Comparison of ENCODE assay signal across 20 mouse cellular contexts in genomic region chr6:121048696-121049095, GRCm38 (mm10).
DNase-seq lines count a peak whose midpoint lies in the region; ATAC-seq and TF ChIP-seq lines count a peak whose summit lies in the region.
"Had no signal": no experiment of that assay in that cellular context is flagged by ENCODE, and none has a peak within 500 bp of the region (broad histone marks: within the 10 kb centered on the region; RNA-seq: fewer than 3 reads in every experiment).

No protein-coding gene starts in this region.

- H3K27me3 ChIP-seq in liver, postnatal 0 days (ENCODE audit: insufficient read depth, low read length) = no peaks in the 10 kb centered on the region
- H3K27me3 ChIP-seq in liver, embryonic 11.5 days (replicated peaks; ENCODE audit: control insufficient read depth, insufficient read depth, low read length) = no peaks in the 10 kb centered on the region
- no peaks in the 10 kb centered on the region for H3K27me3 ChIP-seq in kidney, embryonic 16.5 days (ENCODE audit: insufficient read depth, low read length)
- H3K27me3 ChIP-seq in midbrain, embryonic 10.5 days (ENCODE audit: low read depth, poor library complexity, severe bottlenecking) = no peaks in the 10 kb centered on the region
- H3K27me3 ChIP-seq: hindbrain, embryonic 15.5 days; limb, embryonic 15.5 days; neural tube, embryonic 13.5 days had no signal

- no peak for TF ChIP-seq CTCF in gastrocnemius, adult 2 months (IDR thresholded peaks at IDR 0.05)
- no peak for TF ChIP-seq CTCF in liver, postnatal 0 days (IDR thresholded peaks at IDR 0.05; ENCODE audit: low read depth)

- peak; percentile 45 for ATAC-seq in liver, postnatal 0 days
- no peak for ATAC-seq in liver, embryonic 11.5 days (replicated peaks; ENCODE audit: low FRiP score)
- peak; percentile 93 for ATAC-seq in kidney, embryonic 16.5 days (ENCODE audit: low FRiP score, low TSS enrichment)
- ATAC-seq: CD4-positive, CD25-positive, alpha-beta regulatory T cell, adult 4 months; forebrain, embryonic 16.5 days had no signal

- 0 out of 2 replicates have a peak overlapping the region, but pooled peaks have one; percentile 31 for H3K27ac ChIP-seq in gastrocnemius, adult 2 months
- H3K27ac ChIP-seq in liver, postnatal 0 days (ENCODE audit: low read depth) = peak overlapping the region; percentile 64
- no peak overlapping the region; the same call in 1 of the 2 replicates for H3K27ac ChIP-seq in liver, embryonic 11.5 days (ENCODE audit: low read depth, low read length)
- peak overlapping the region; percentile 85 for H3K27ac ChIP-seq in kidney, embryonic 16.5 days (ENCODE audit: low read length)
- no peak overlapping the region for H3K27ac ChIP-seq in midbrain, embryonic 10.5 days (replicated peaks)
- H3K27ac ChIP-seq: hindbrain, embryonic 15.5 days; limb, embryonic 15.5 days; neural tube, embryonic 13.5 days had no signal

- H3K4me3 ChIP-seq in gastrocnemius, adult 2 months = no peak overlapping the region
- H3K4me3 ChIP-seq in liver, postnatal 0 days (ENCODE audit: low read depth, low read length) = no peak overlapping the region
- H3K4me3 ChIP-seq in liver, embryonic 11.5 days (ENCODE audit: low read depth, low read length) = no peak overlapping the region
- H3K4me3 ChIP-seq in kidney, embryonic 16.5 days (ENCODE audit: low read length) = no peak overlapping the region
- no peak overlapping the region for H3K4me3 ChIP-seq in midbrain, embryonic 10.5 days
- H3K4me3 ChIP-seq: hindbrain, embryonic 15.5 days; limb, embryonic 15.5 days; neural tube, embryonic 13.5 days had no signal

- no peak for DNase-seq in gastrocnemius, adult 2 months
- no peak for DNase-seq in gastrocnemius, postnatal 4 days (ENCODE audit: low spot score in 2 of 2)
- no peak for DNase-seq in liver, postnatal 0 days
- DNase-seq in liver, embryonic 11.5 days (ENCODE audit: low spot score) = no peak
- peak; percentile 64 for DNase-seq in testis, postnatal 10 days (ENCODE audit: low spot score)
- DNase-seq in layer of hippocampus, postnatal 14 days (ENCODE audit: low spot score in 2 of 2) = no peak
- DNase-seq in midbrain, embryonic 10.5 days (ENCODE audit: low spot score) = no peak
- DNase-seq: adrenal gland, postnatal 14 days; cerebellum, postnatal 14 days; heart, postnatal 36 days; layer of hippocampus, postnatal 36 days; midbrain, embryonic 14.5 days; right cerebral cortex, adult 18-20 months; thymus, postnatal 4 days had no signal

- no peaks in the 10 kb centered on the region for H3K36me3 ChIP-seq in liver, postnatal 0 days (replicated peaks; ENCODE audit: insufficient read depth, low read length)
- H3K36me3 ChIP-seq in liver, embryonic 11.5 days (ENCODE audit: control insufficient read depth, insufficient read depth, low read length) = no peaks in the 10 kb centered on the region
- no peaks in the 10 kb centered on the region for H3K36me3 ChIP-seq in kidney, embryonic 16.5 days (ENCODE audit: insufficient read depth, low read length)
- H3K36me3 ChIP-seq in midbrain, embryonic 10.5 days = no peaks in the 10 kb centered on the region
- H3K36me3 ChIP-seq: hindbrain, embryonic 15.5 days; limb, embryonic 15.5 days; neural tube, embryonic 13.5 days had no signal

- no peak for TF ChIP-seq EP300 in liver, postnatal 0 days (IDR thresholded peaks at IDR 0.05; ENCODE audit: low read depth)

- no peak overlapping the region for H3K9ac ChIP-seq in liver, postnatal 0 days (replicated peaks)
- no peak overlapping the region for H3K9ac ChIP-seq in liver, embryonic 11.5 days (ENCODE audit: low read depth, low read length)
- H3K9ac ChIP-seq in kidney, embryonic 16.5 days (replicated peaks; ENCODE audit: low read length) = no peak overlapping the region; the same call in 1 of the 2 replicates
- H3K9ac ChIP-seq: hindbrain, embryonic 15.5 days; limb, embryonic 15.5 days; neural tube, embryonic 13.5 days had no signal

- intact Hi-C loops in gastrocnemius, adult 2 months (cut with DNase I) = no loop called here

- no peak overlapping the region for H3K4me2 ChIP-seq in liver, postnatal 0 days (ENCODE audit: low read depth, low read length)
- H3K4me2 ChIP-seq in liver, embryonic 11.5 days = no peak overlapping the region
- no peak overlapping the region for H3K4me2 ChIP-seq in kidney, embryonic 16.5 days (replicated peaks; ENCODE audit: low read depth, low read length)
- H3K4me2 ChIP-seq: hindbrain, embryonic 15.5 days; limb, embryonic 15.5 days; neural tube, embryonic 13.5 days had no signal

- H3K4me1 ChIP-seq in liver, postnatal 0 days (ENCODE audit: insufficient read depth) = peaks cover 15% of the 10 kb centered on the region
- H3K4me1 ChIP-seq in liver, embryonic 11.5 days (replicated peaks; ENCODE audit: control insufficient read depth, insufficient read depth, low read length) = peaks cover 42% of the 10 kb centered on the region
- peaks cover 55% of the 10 kb centered on the region for H3K4me1 ChIP-seq in kidney, embryonic 16.5 days (ENCODE audit: insufficient read depth, low read length)
- peaks cover 10% of the 10 kb centered on the region for H3K4me1 ChIP-seq in midbrain, embryonic 10.5 days

- 64% methylated on average over 8 of the region's 8 CpGs for WGBS in liver, postnatal 0 days (ENCODE audit: insufficient replicate concordance)
- WGBS in liver, embryonic 11.5 days = 75% methylated on average over 8 of the region's 8 CpGs
- 43% methylated on average over 8 of the region's 8 CpGs for WGBS in kidney, embryonic 16.5 days
- WGBS in midbrain, embryonic 10.5 days = 85% methylated on average over 8 of the region's 8 CpGs

- no peaks in the 10 kb centered on the region for H3K9me3 ChIP-seq in liver, postnatal 0 days (ENCODE audit: low read length)
- no peaks in the 10 kb centered on the region for H3K9me3 ChIP-seq in liver, embryonic 11.5 days (ENCODE audit: control insufficient read depth, low read length)
- H3K9me3 ChIP-seq in kidney, embryonic 16.5 days (ENCODE audit: low read length) = no peaks in the 10 kb centered on the region
- H3K9me3 ChIP-seq in midbrain, embryonic 10.5 days (replicated peaks) = no peaks in the 10 kb centered on the region
- H3K9me3 ChIP-seq: hindbrain, embryonic 15.5 days; limb, embryonic 15.5 days; neural tube, embryonic 13.5 days had no signal

Comparison
In these comparisons a context has a peak if more than half of its experiments do, and no peak if none do; other contexts are left out.
1. H3K27ac ChIP-seq: peak in gastrocnemius, adult 2 months (single experiment), liver, postnatal 0 days (single experiment) and kidney, embryonic 16.5 days (single experiment); none in liver, embryonic 11.5 days (single experiment) and midbrain, embryonic 10.5 days (single experiment).